Comparison of ENCODE assay signal across 30 mouse cellular contexts in the genomic region with DNA sequence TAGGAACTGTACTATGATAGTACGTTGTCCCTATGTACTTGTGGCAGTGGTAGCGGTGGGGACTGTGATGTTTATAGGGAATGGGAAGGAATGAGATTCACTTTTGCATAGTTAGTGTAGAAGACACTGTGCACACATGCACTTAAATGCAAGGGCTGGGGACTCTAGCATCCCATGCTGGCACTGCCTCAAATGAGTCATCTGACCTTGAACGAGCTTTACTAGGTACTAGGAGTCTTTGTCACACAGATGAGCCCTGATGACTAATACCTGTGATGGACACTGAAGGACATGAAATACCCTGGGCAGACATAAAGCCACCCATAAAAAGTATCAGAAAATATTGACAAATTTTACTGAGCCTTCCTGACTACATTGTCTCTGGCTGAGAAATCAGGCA. TPM values are rescaled to one million over a fixed set of nuclear protein-coding genes. Genes with fewer than 3 reads are reported as not detected.
A peak's percentile ranks its signal among the peaks of the same experiment; 100 is the strongest.
DNase-seq lines count a peak whose midpoint lies in the region; ATAC-seq and TF ChIP-seq lines count a peak whose summit lies in the region.
"Had no signal": no experiment of that assay in that cellular context is flagged by ENCODE, and none has a peak within 500 bp of the region (broad histone marks: within the 10 kb centered on the region; RNA-seq: fewer than 3 reads in every experiment).

No protein-coding gene starts in this region.

- no peak overlapping the region for H3K27ac ChIP-seq in intestine, postnatal 0 days (ENCODE audit: low read depth, low read length)
- H3K27ac ChIP-seq: embryonic facial prominence, embryonic 15.5 days; forebrain, embryonic 15.5 days; heart, adult 2 months; kidney, postnatal 0 days; left cerebral cortex, adult 2 months; macrophage; midbrain, embryonic 15.5 days; neural tube, embryonic 12.5 days had no signal

- ATAC-seq in intestine, postnatal 0 days: no peak
- ATAC-seq: forebrain, embryonic 15.5 days; lung, postnatal 0 days; midbrain, embryonic 15.5 days had no signal

- H3K9me3 ChIP-seq in intestine, postnatal 0 days (ENCODE audit: control insufficient read depth): no peaks in the 10 kb centered on the region
- H3K9me3 ChIP-seq: embryonic facial prominence, embryonic 15.5 days; forebrain, embryonic 15.5 days; midbrain, embryonic 15.5 days; neural tube, embryonic 12.5 days had no signal

- no peak for TF ChIP-seq CTCF in intestine, postnatal 0 days (IDR thresholded peaks at IDR 0.05; ENCODE audit: low read depth)

- DNase-seq in adrenal gland, adult (ENCODE audit: inconsistent age in 2 of 2, low spot score in 1 of 2): peak; percentile 89 to 94
- DNase-seq in adrenal gland, postnatal 4 days (ENCODE audit: low spot score in 2 of 2): no peak
- peak; percentile 28 for DNase-seq in urinary bladder, postnatal 14 days (ENCODE audit: low spot score)
- no peak for DNase-seq in urinary bladder, postnatal 10 days (ENCODE audit: low spot score)
- DNase-seq in adrenal gland, postnatal 25 days: peak; percentile 81
- DNase-seq in kidney, adult 9 months: no peak
- DNase-seq: cerebellum, adult 8-10 months; gastrocnemius, postnatal 36 days; heart, adult 2 months; kidney, adult 18-20 months; left cerebral cortex, postnatal 4 days; retina, postnatal 1 day; thymus, postnatal 14 days had no signal

- no peak overlapping the region for H3K9ac ChIP-seq in intestine, postnatal 0 days (ENCODE audit: low read depth, low read length)
- H3K9ac ChIP-seq: embryonic facial prominence, embryonic 15.5 days; forebrain, embryonic 15.5 days; midbrain, embryonic 15.5 days; neural tube, embryonic 12.5 days had no signal

- no peaks in the 10 kb centered on the region for H3K36me3 ChIP-seq in intestine, postnatal 0 days (ENCODE audit: control insufficient read depth, insufficient read depth)
- H3K36me3 ChIP-seq: embryonic facial prominence, embryonic 15.5 days; forebrain, embryonic 15.5 days; midbrain, embryonic 15.5 days had no signal

- no peak overlapping the region for H3K4me3 ChIP-seq in intestine, postnatal 0 days (ENCODE audit: low read depth, low read length)
- H3K4me3 ChIP-seq: embryonic facial prominence, embryonic 15.5 days; forebrain, embryonic 15.5 days; heart, adult 2 months; left cerebral cortex, adult 2 months; midbrain, embryonic 15.5 days; neural tube, embryonic 12.5 days had no signal

- H3K27me3 ChIP-seq in intestine, postnatal 0 days (replicated peaks; ENCODE audit: control insufficient read depth, insufficient read depth, low read length): no peaks in the 10 kb centered on the region
- H3K27me3 ChIP-seq: embryonic facial prominence, embryonic 15.5 days; forebrain, embryonic 15.5 days; midbrain, embryonic 15.5 days; neural tube, embryonic 12.5 days had no signal

- H3K4me2 ChIP-seq in intestine, postnatal 0 days (replicated peaks; ENCODE audit: low read depth): no peak overlapping the region
- H3K4me2 ChIP-seq: embryonic facial prominence, embryonic 15.5 days; forebrain, embryonic 15.5 days; midbrain, embryonic 15.5 days; neural tube, embryonic 12.5 days had no signal

- 68% methylated on average over 3 of the region's 3 CpGs for WGBS in intestine, postnatal 0 days

- H3K4me1 ChIP-seq in intestine, postnatal 0 days (replicated peaks; ENCODE audit: control insufficient read depth, insufficient read depth, low read length): no peaks in the 10 kb centered on the region
- H3K4me1 ChIP-seq: embryonic facial prominence, embryonic 15.5 days had no signal

RNA-seq across cellular contexts. Expression of a gene that starts 16.2 kb away (rescaled TPM):
- 10 to 100 TPM; 44.6 to 45.0 TPM for total RNA-seq in adrenal gland, postnatal 4 days (2021)
- 30.8 and 42.1 TPM in 2 replicates for total RNA-seq in adrenal gland, postnatal 25 days (2021)
- polyA plus RNA-seq in intestine, postnatal 0 days (2015; fragmentation: Nextera tagmentation; extraction: Ambion mirVana): 2.2 and 3.4 TPM in 2 replicates

RNA-seq across cellular contexts. Expression of a gene that starts 56.6 kb away (rescaled TPM):
- total RNA-seq in adrenal gland, postnatal 4 days (2021): not detected
- not detected in 2 replicates for total RNA-seq in adrenal gland, postnatal 25 days (2021)
- not detected in 2 replicates for polyA plus RNA-seq in intestine, postnatal 0 days (2015; fragmentation: Nextera tagmentation; extraction: Ambion mirVana)
- total RNA-seq: common myeloid progenitor, adult 5-6 weeks; ES-E14; gastrocnemius, postnatal 36 days; heart, adult 2 months; left cerebral cortex, postnatal 4 days; liver, adult 2 months had no signal
- polyA plus RNA-seq: forebrain, embryonic 15.5 days; heart, adult 2 months; heart, embryonic 14.5 days; hindbrain, embryonic 11.5 days; kidney, postnatal 0 days; large intestine, adult 2 months; liver, adult 2 months; liver, embryonic 16.5 days; macrophage; neural tube, embryonic 12.5 days; spleen, adult 2 months had no signal

Comparison
In these comparisons a context has a peak if more than half of its experiments do, and no peak if none do; other contexts are left out.
1. DNase-seq: peak in adrenal gland, adult (2 of 2), urinary bladder, postnatal 14 days (single experiment) and adrenal gland, postnatal 25 days (single experiment); none in adrenal gland, postnatal 4 days (0 of 2), urinary bladder, postnatal 10 days (single experiment) and kidney, adult 9 months (single experiment).